Mouse (Mus musculus) embryo, embryonic 11.5 days (tissue): ENCODE results near the gene Peli2.

ENCODE experiments used
- DNase-seq: peaks from one replicate; pipeline ENCODE4 v3.0.0-alpha.2; 2012; ENCODE audit warnings: low read depth, low spot score

The Peli2 gene

GRCm38 (mm10) chr14:48153064-48153463 lies 32.4 kb downstream of the Peli2 start:
- DNase-seq = no peak

- DNase-seq = no peak
These were observed 33.4 kb downstream of the Peli2 start for GRCm38 (mm10) chr14:48153865-48154511.

GRCm38 (mm10) chr14:48154641-48155040 lies 34.0 kb downstream of the Peli2 start:
- DNase-seq = no peak

- no peak for DNase-seq
These were observed 34.5 kb downstream of the Peli2 start for GRCm38 (mm10) chr14:48155153-48155552.

- DNase-seq = no peak
These were observed 36.5 kb downstream of the Peli2 start for GRCm38 (mm10) chr14:48157085-48157484.

GRCm38 (mm10) chr14:48157835-48158234 lies 37.2 kb downstream of the Peli2 start:
- no peak for DNase-seq

GRCm38 (mm10) chr14:48159401-48159800 lies 38.8 kb downstream of the Peli2 start:
- no peak for DNase-seq

- DNase-seq = no peak
These were observed 41.8 kb downstream of the Peli2 start for GRCm38 (mm10) chr14:48162446-48162845.

- DNase-seq = no peak
These were observed 44.3 kb downstream of the Peli2 start for GRCm38 (mm10) chr14:48164917-48165316.

GRCm38 (mm10) chr14:48166396-48166795 lies 45.8 kb downstream of the Peli2 start:
- DNase-seq = no peak

- no peak for DNase-seq
These were observed 46.4 kb downstream of the Peli2 start for GRCm38 (mm10) chr14:48167020-48167419.

GRCm38 (mm10) chr14:48168116-48168515 lies 47.5 kb downstream of the Peli2 start:
- no peak for DNase-seq

GRCm38 (mm10) chr14:48169970-48170369 lies 49.3 kb downstream of the Peli2 start:
- peak; percentile 19 for DNase-seq

GRCm38 (mm10) chr14:48171268-48171667 lies 50.6 kb downstream of the Peli2 start:
- no peak for DNase-seq

- no peak for DNase-seq
These were observed 51.4 kb downstream of the Peli2 start for GRCm38 (mm10) chr14:48172026-48172425.

- no peak for DNase-seq
These were observed 52.3 kb downstream of the Peli2 start for GRCm38 (mm10) chr14:48172876-48173275.

GRCm38 (mm10) chr14:48173840-48174239 lies 53.2 kb downstream of the Peli2 start:
- DNase-seq = no peak

- no peak for DNase-seq
These were observed 53.7 kb downstream of the Peli2 start for GRCm38 (mm10) chr14:48174356-48174755.

GRCm38 (mm10) chr14:48175115-48175514 lies 54.5 kb downstream of the Peli2 start:
- DNase-seq = no peak

GRCm38 (mm10) chr14:48178304-48178995 lies 57.8 kb downstream of the Peli2 start:
- DNase-seq = no peak

- DNase-seq = no peak
These were observed 58.4 kb downstream of the Peli2 start for GRCm38 (mm10) chr14:48179021-48179420.

- DNase-seq = no peak
These were observed 65.7 kb downstream of the Peli2 start for GRCm38 (mm10) chr14:48186302-48186701.

GRCm38 (mm10) chr14:48187100-48187499 lies 66.5 kb downstream of the Peli2 start:
- no peak for DNase-seq
